Mouse (Mus musculus): ENCODE results near the gene Nedd4. TPM values are rescaled to one million over a fixed set of nuclear protein-coding genes. Genes with fewer than 3 reads are reported as not detected.

The Nedd4 gene
- polyA plus RNA-seq, 1 experiment from 2014 or later = 704 TPM

GRCm38 (mm10) chr9:72714945-72715344 lies 52.8 kb downstream of the Nedd4 start:
- H3K4me3 ChIP-seq = no peak overlapping the region
- no peak overlapping the region for H3K4me2 ChIP-seq (replicated peaks)
- H3K27ac ChIP-seq = no peak overlapping the region
- ATAC-seq (ENCODE audit: low FRiP score) = no peak
- H3K4me1 ChIP-seq = no peaks in the 10 kb centered on the region
- H3K27me3 ChIP-seq = no peaks in the 10 kb centered on the region
- 92% methylated on average over 4 of the region's 4 CpGs for WGBS
- H3K36me3 ChIP-seq = peaks cover 84% of the 10 kb centered on the region
- H3K9ac ChIP-seq = no peak overlapping the region
- H3K9me3 ChIP-seq (replicated peaks) = no peaks in the 10 kb centered on the region

DNA sequence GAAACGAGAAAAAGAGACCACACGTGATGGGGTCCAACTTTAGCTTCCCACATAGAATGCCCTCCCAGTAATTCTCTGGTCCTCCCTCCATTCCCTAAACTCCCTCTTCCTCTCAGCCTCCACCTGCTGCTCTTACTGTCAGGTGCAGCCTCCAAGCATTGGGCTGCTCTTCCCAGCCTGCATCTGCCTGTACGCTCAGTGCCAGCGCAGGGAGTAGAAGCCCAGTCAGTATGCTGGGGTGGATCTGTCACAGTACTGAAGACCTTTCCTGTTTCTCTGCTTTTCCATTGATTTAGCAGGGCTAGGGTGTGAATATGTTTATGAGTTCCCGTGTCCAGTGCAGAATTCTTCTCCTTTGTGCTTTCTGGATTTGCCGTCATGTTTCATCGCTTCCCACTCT lies 54.1 kb downstream of the Nedd4 start:
- no peak overlapping the region for H3K4me3 ChIP-seq
- no peak overlapping the region for H3K9ac ChIP-seq
- H3K9me3 ChIP-seq (replicated peaks) = no peaks in the 10 kb centered on the region
- no peak overlapping the region for H3K27ac ChIP-seq
- ATAC-seq (ENCODE audit: low FRiP score) = no peak
- peaks cover 87% of the 10 kb centered on the region for H3K36me3 ChIP-seq
- H3K4me2 ChIP-seq (replicated peaks) = no peak overlapping the region
- WGBS = 88% methylated on average over 7 of the region's 7 CpGs
- H3K4me1 ChIP-seq = no peaks in the 10 kb centered on the region
- H3K27me3 ChIP-seq = no peaks in the 10 kb centered on the region

- Histone ChIP-seq H3K9ac (no peak overlapping the region), H3K27ac (no peak overlapping the region), H3K27me3 (no peaks in the 10 kb centered on the region), H3K4me3 (no peak overlapping the region), H3K9me3 (replicated peaks) (no peaks in the 10 kb centered on the region), H3K4me2 (replicated peaks) (no peak overlapping the region), H3K36me3 (peaks cover 89% of the 10 kb centered on the region), H3K4me1 (no peaks in the 10 kb centered on the region)
- no peak for ATAC-seq (ENCODE audit: low FRiP score)
- WGBS = 91% methylated on average over 4 of the region's 4 CpGs
Observed at GRCm38 (mm10) chr9:72719143-72719542, 57.0 kb downstream of the Nedd4 start.

DNA sequence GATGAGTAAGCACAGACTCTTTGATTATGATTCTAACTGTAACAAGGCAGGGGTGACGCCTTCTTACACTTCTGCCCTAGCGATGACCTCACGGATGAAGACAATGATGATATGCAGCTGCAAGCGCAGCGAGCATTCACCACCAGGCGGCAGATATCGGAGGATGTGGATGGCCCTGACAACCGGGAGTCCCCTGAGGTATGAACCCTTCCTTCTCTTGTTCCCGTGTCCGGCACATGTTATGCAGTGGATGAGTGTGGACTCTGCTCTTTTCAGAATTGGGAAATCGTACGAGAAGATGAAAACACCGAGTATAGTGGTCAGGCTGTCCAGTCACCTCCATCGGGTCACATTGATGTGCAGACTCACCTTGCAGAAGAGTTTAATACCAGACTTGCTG lies 59.1 kb downstream of the Nedd4 start:
- H3K36me3 ChIP-seq = peaks cover 93% of the 10 kb centered on the region
- WGBS = 92% methylated on average over 14 of the region's 14 CpGs
- H3K27ac ChIP-seq = no peak overlapping the region
- H3K4me2 ChIP-seq (replicated peaks) = no peak overlapping the region
- H3K4me3 ChIP-seq = no peak overlapping the region
- ATAC-seq (ENCODE audit: low FRiP score) = 0 out of 2 replicates have a peak, but pooled peaks have one; percentile 32
- no peak overlapping the region for H3K9ac ChIP-seq
- no peaks in the 10 kb centered on the region for H3K27me3 ChIP-seq
- H3K9me3 ChIP-seq (replicated peaks) = no peaks in the 10 kb centered on the region
- no peaks in the 10 kb centered on the region for H3K4me1 ChIP-seq

- Histone ChIP-seq H3K27me3 (no peaks in the 10 kb centered on the region), H3K36me3 (peaks cover 94% of the 10 kb centered on the region), H3K4me3 (no peak overlapping the region), H3K4me2 (replicated peaks) (no peak overlapping the region), H3K9me3 (replicated peaks) (no peaks in the 10 kb centered on the region), H3K27ac (no peak overlapping the region), H3K9ac (no peak overlapping the region), H3K4me1 (no peaks in the 10 kb centered on the region)
- WGBS = 96% methylated on average over 3 of the region's 3 CpGs
- no peak for ATAC-seq (ENCODE audit: low FRiP score)
Observed at GRCm38 (mm10) chr9:72722622-72723021, 60.5 kb downstream of the Nedd4 start.

GRCm38 (mm10) chr9:72724491-72725221 lies 62.5 kb downstream of the Nedd4 start:
- Histone ChIP-seq H3K9ac (no peak overlapping the region), H3K36me3 (peaks cover 88% of the 10 kb centered on the region), H3K27ac (no peak overlapping the region), H3K4me1 (no peaks in the 10 kb centered on the region), H3K9me3 (replicated peaks) (no peaks in the 10 kb centered on the region), H3K4me2 (replicated peaks) (no peak overlapping the region), H3K4me3 (no peak overlapping the region), H3K27me3 (no peaks in the 10 kb centered on the region)
- no peak for ATAC-seq (ENCODE audit: low FRiP score)
- 89% methylated on average over 8 of the region's 8 CpGs for WGBS

DNA sequence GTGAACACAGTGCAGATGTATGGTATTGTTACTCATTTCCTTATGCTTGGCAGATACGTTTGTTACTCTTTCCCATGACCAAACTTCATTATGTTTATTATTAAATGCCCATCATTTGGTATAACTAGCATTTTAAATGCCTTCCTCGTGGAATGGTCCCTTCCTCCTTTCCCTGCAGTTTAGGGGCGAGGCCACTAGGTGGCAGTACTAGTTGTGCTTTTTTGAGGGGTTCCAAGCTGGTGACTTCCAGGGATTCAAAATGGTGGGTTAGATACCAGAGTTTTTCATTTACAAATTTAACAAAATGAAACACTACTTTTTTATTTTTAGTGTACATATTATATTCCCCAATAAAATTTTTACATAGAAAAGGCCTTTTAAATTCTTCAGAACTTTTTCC lies 71.8 kb downstream of the Nedd4 start:
- Histone ChIP-seq H3K9me3 (replicated peaks) (no peaks in the 10 kb centered on the region), H3K4me1 (no peaks in the 10 kb centered on the region), H3K9ac (no peak overlapping the region), H3K36me3 (peaks cover 83% of the 10 kb centered on the region), H3K27ac (no peak overlapping the region), H3K27me3 (no peaks in the 10 kb centered on the region), H3K4me3 (no peak overlapping the region), H3K4me2 (replicated peaks) (no peak overlapping the region)
- ATAC-seq (ENCODE audit: low FRiP score) = no peak
- WGBS = 38% methylated on average over 3 of the region's 3 CpGs

DNA sequence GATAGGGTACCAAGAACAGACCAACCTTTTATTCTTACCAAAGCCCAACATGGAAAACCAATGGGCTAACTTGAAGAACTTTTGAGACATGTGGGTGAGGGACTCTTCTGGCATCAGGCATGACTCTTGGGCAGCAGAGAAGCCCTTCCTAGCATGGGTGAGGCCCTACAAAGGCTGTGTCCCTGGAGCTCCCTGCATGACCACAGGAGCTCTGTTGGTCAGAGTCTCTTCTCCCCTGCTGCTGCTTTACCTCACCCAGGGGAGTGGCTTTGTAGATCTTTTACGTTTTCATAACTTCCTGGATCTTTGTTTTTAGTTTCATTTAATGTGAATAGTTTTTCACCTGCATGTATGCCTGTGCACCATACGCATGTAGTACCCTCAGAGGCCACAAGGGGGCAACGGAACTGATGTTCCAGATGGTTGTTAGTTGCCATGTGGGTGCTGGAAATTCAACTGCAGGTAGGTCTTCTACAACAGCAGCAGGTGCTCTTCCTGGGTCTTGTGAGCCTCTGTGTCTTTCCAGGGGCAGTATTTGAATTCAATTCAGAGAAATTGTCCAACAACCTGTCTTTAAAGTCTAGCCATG lies 73.8 kb downstream of the Nedd4 start:
- H3K27me3 ChIP-seq = no peaks in the 10 kb centered on the region
- no peaks in the 10 kb centered on the region for H3K9me3 ChIP-seq (replicated peaks)
- H3K36me3 ChIP-seq = peaks cover 91% of the 10 kb centered on the region
- no peak overlapping the region for H3K4me3 ChIP-seq
- ATAC-seq (ENCODE audit: low FRiP score) = no peak
- no peak overlapping the region for H3K27ac ChIP-seq
- no peaks in the 10 kb centered on the region for H3K4me1 ChIP-seq
- WGBS = 69% methylated on average over 3 of the region's 3 CpGs
- H3K4me2 ChIP-seq (replicated peaks) = no peak overlapping the region
- H3K9ac ChIP-seq = no peak overlapping the region

- H3K36me3 ChIP-seq = peaks cover 99% of the 10 kb centered on the region
- no peaks in the 10 kb centered on the region for H3K27me3 ChIP-seq
- H3K4me3 ChIP-seq = no peak overlapping the region
- H3K4me1 ChIP-seq = no peaks in the 10 kb centered on the region
- ATAC-seq (ENCODE audit: low FRiP score) = no peak
- no peak overlapping the region for H3K4me2 ChIP-seq (replicated peaks)
- H3K27ac ChIP-seq = no peak overlapping the region
- no peak overlapping the region for H3K9ac ChIP-seq
- WGBS = 87% methylated on average over 6 of the region's 6 CpGs
- no peaks in the 10 kb centered on the region for H3K9me3 ChIP-seq (replicated peaks)
Observed at GRCm38 (mm10) chr9:72741206-72741605, 79.1 kb downstream of the Nedd4 start.

GRCm38 (mm10) chr9:72746278-72746677 lies 84.1 kb downstream of the Nedd4 start:
- Histone ChIP-seq H3K4me1 (no peaks in the 10 kb centered on the region), H3K9ac (no peak overlapping the region), H3K27me3 (no peaks in the 10 kb centered on the region), H3K4me3 (no peak overlapping the region), H3K36me3 (peaks cover 83% of the 10 kb centered on the region), H3K9me3 (replicated peaks) (no peaks in the 10 kb centered on the region), H3K27ac (no peak overlapping the region), H3K4me2 (replicated peaks) (no peak overlapping the region)
- 84% methylated on average over 5 of the region's 5 CpGs for WGBS
- ATAC-seq (ENCODE audit: low FRiP score) = no peak

GRCm38 (mm10) chr9:72750272-72750671 lies 88.1 kb downstream of the Nedd4 start:
- Histone ChIP-seq H3K27ac (no peak overlapping the region), H3K9ac (no peak overlapping the region), H3K4me3 (no peak overlapping the region), H3K9me3 (replicated peaks) (no peaks in the 10 kb centered on the region), H3K4me2 (replicated peaks) (no peak overlapping the region), H3K36me3 (peaks cover 44% of the 10 kb centered on the region), H3K27me3 (no peaks in the 10 kb centered on the region), H3K4me1 (peaks cover 13% of the 10 kb centered on the region)
- no peak for ATAC-seq (ENCODE audit: low FRiP score)
- WGBS = 70% methylated on average over 2 of the region's 2 CpGs

- Histone ChIP-seq H3K9ac (no peak overlapping the region), H3K9me3 (replicated peaks) (no peaks in the 10 kb centered on the region), H3K4me3 (no peak overlapping the region), H3K4me1 (peaks cover 13% of the 10 kb centered on the region), H3K4me2 (replicated peaks) (no peak overlapping the region), H3K36me3 (peaks cover 20% of the 10 kb centered on the region), H3K27me3 (no peaks in the 10 kb centered on the region), H3K27ac (peak overlapping the region; percentile 17; the same call in 1 of the 2 replicates)
- no peak for ATAC-seq (ENCODE audit: low FRiP score)
- 74% methylated on average over 9 of the region's 9 CpGs for WGBS
Observed at GRCm38 (mm10) chr9:72752656-72753055, 90.5 kb downstream of the Nedd4 start.

- no peak overlapping the region for H3K9ac ChIP-seq
- H3K4me2 ChIP-seq (replicated peaks) = no peak overlapping the region
- ATAC-seq (ENCODE audit: low FRiP score) = peak; percentile 71
- H3K27ac ChIP-seq = peak overlapping the region; percentile 62; the same call in 1 of the 2 replicates
- peaks cover 15% of the 10 kb centered on the region for H3K4me1 ChIP-seq
- 10% methylated on average over 7 of the region's 7 CpGs for whole genome bisulfite sequencing
- no peak overlapping the region for H3K4me3 ChIP-seq
- H3K27me3 ChIP-seq = no peaks in the 10 kb centered on the region
- peaks cover 10% of the 10 kb centered on the region for H3K36me3 ChIP-seq
- H3K9me3 ChIP-seq (replicated peaks) = no peaks in the 10 kb centered on the region
Observed at GRCm38 (mm10) chr9:72753741-72754140, 91.6 kb downstream of the Nedd4 start.
